Mouse (Mus musculus) midbrain, postnatal 0 days (tissue): ENCODE measurements around the gene Slc25a26. TPM values are rescaled to one million over a fixed set of nuclear protein-coding genes. Genes with fewer than 3 reads are reported as not detected.

Source experiments
- ATAC-seq: fragments of 200-750 bp; cut with Nextera tagmentation; 2 replicates; pipeline ENCODE4 v1.8.0; 2017; ENCODE audit warnings: moderate number of reproducible peaks, mild to moderate bottlenecking, moderate TSS enrichment, moderate library complexity; ENCODE audit not compliant: low FRiP score
- DNase-seq: peaks from one replicate; pipeline ENCODE4 v3.0.0-alpha.2; 2015; ENCODE audit warnings: low spot score
- H3K27ac ChIP-seq: fragments of 300-500 bp; sonication (generic); 2 replicates; pipeline ENCODE4 v1.5.1; 2014; ENCODE audit warnings: low read depth, mild to moderate bottlenecking, low read length, mixed read lengths
- H3K27me3 ChIP-seq: fragments of 300-500 bp; sonication (generic); 2 replicates; pipeline ENCODE4 v1.6.1; 2014; ENCODE audit warnings: low read length, control low read depth, mixed read lengths; ENCODE audit not compliant: insufficient read depth
- H3K36me3 ChIP-seq: fragments of 300-500 bp; sonication (generic); 2 replicates; pipeline ENCODE4 v1.6.1; 2014; ENCODE audit warnings: low read length, control low read depth, mixed read lengths; ENCODE audit not compliant: insufficient read depth
- H3K4me1 ChIP-seq: fragments of 300-500 bp; sonication (generic); 2 replicates; pipeline ENCODE4 v1.6.1; 2014; ENCODE audit warnings: mild to moderate bottlenecking, control low read depth, antibody characterized with exemption, low read length, mixed read lengths; ENCODE audit not compliant: insufficient read depth
- H3K4me2 ChIP-seq: fragments of 300-500 bp; sonication (generic); 2 replicates; pipeline ENCODE4 v1.6.1; 2014; ENCODE audit warnings: low read depth, mild to moderate bottlenecking, low read length, mixed read lengths; ENCODE audit not compliant: poor library complexity, severe bottlenecking
- H3K4me3 ChIP-seq: fragments of 300-500 bp; sonication (generic); 2 replicates; pipeline ENCODE4 v1.5.1; 2014; ENCODE audit warnings: low read depth, mild to moderate bottlenecking, low read length, moderate library complexity
- H3K9ac ChIP-seq: fragments of 300-500 bp; sonication (generic); replicated peaks from 2 replicates; pipeline ENCODE4 v1.6.1; 2014; ENCODE audit warnings: mild to moderate bottlenecking, low read length, moderate library complexity, mixed read lengths; ENCODE audit not compliant: poor library complexity, severe bottlenecking
- H3K9me3 ChIP-seq: fragments of 300-500 bp; sonication (generic); 2 replicates; pipeline ENCODE4 v1.6.1; 2016; ENCODE audit warnings: low read length, control low read depth
- CTCF ChIP-seq: IDR thresholded peaks from 2 replicates; pipeline ENCODE4 v1.5.1; 2016; ENCODE audit warnings: antibody characterized with exemption, mild to moderate bottlenecking
- WGBS: fragments of 180-500 bp; shearing (Covaris S2); extraction: QIAGEN DNeasy Blood & Tissue Kit; methylation state at CpG from one replicate; pipeline ENCODE4 v1.1.7; 2014; 5-methylcytosine and 5-hydroxymethylcytosine counted together
- polyA plus RNA-seq: library from polyadenylated mRNA; unstranded; fragments of >200 nt; fragmentation: Nextera tagmentation; extraction: Ambion mirVana; gene quantifications from 2 replicates; pipeline ENCODE4 v1.2.1, GENCODE M21; 2015
- total RNA-seq: library from RNA; depleted of rRNA; stranded (reverse); fragments of >200 nt; gene quantifications from 2 replicates; pipeline ENCODE4 v1.2.3, GENCODE M21; 2014; rRNA removed

Slc25a26 gene
- total RNA-seq (11.8 and 19.2 TPM in 2 replicates), polyA plus RNA-seq (10.7 and 11.5 TPM in 2 replicates)

DNA sequence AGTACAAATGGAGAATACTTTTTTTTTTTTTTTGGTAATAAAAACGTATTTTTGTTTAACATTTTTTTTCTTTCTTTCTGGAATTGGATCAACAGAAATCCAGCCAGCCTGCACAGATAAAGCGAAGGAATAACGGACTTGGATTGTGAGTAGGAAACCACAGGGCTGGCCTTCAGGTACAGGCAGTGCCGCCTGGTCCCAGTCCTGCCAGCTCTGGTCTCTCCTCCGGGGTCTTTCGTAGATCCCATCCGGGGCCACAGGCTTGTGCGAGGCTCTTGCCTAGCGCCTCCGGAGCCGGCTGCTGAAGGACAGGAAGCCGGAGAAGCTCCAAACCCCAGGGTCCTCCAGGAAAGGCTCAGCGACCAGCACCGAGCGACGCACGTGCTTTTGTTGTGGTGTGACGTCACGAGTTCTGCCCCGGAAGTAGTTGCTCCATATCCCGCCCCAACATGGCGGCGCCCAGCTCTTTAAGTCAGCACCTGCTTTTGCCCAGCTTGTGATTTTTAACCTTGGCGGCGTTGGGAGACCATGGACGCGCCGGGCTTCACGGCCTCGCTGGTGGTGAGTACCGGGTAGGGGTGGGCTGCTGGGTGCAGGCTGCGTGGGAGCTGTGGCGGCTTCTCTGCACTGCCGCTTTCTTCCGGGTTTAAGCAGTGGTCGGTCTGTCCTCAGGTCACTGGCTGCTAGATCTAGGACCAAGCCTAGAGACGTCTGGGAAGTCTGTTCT, at the start of gene Slc25a26:
Slc25a26 (plus strand) TSS at position 435 of the 727 bp plus-strand sequence.
- H3K36me3 ChIP-seq = no peaks in the 10 kb centered on the region
- H3K4me2 ChIP-seq = peak within 1 kb of the TSS; percentile 73
- H3K9ac ChIP-seq = peak within 1 kb of the TSS; percentile 64
- under 1% methylated on average over 37 of the region's 37 CpGs for WGBS
- peak within 1 kb of the TSS; percentile 85 for H3K4me3 ChIP-seq
- ATAC-seq (peak; percentile 96), DNase-seq (peak; percentile 96)
- H3K9me3 ChIP-seq = no peaks in the 10 kb centered on the region
- H3K4me1 ChIP-seq = peaks cover 8% of the 10 kb centered on the region; the same call in 1 of the 2 replicates
- peak within 1 kb of the TSS; percentile 62 for H3K27ac ChIP-seq
- H3K27me3 ChIP-seq = no peaks in the 10 kb centered on the region
- TF ChIP-seq CTCF = no peak

DNA sequence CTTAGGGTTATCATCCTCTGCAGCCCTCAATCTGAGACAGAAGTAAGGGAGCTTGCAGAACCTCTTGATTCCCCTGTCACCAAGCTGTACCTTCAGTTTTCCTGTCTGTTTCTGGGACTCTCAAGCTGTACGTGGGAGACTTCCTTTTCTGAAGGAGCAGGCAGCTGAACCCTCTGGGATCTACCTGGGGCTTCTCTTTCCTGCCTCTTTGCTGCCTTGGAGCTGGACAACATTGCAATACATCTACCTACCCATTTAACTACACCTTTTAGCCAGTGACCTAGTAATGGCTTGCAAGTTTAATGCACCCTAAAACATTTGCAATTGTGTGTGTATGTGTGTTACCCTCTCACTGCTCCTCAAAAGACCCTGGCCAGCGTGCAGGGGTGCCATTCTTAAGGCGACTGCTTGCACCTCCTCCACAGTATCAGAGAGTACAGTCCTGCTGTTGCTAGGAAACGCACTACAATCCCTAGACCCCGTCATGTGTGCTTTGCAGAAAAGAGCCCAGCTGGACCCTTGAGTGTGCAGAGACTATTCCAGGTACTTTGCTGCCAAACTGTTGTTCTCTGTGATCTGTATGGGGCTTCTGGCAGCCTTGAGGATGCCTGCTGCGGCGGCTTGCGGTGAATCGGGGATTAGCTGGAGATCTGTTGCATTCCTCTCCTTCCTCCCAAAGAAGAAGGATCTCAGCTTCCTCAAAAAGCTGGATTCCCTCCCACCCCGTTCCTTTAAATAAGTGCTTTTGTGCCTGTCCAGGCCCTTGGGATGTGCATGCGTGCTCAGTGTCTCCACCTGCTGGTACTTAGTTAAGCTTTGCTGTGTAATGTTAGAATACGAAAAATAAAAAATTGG, 35.9 kb upstream of the Slc25a26 start:
- H3K36me3 ChIP-seq = no peaks in the 10 kb centered on the region
- peak overlapping the region; percentile 19; the same call in 1 of the 2 replicates for H3K27ac ChIP-seq
- peak overlapping the region; percentile 44 for H3K4me2 ChIP-seq
- TF ChIP-seq CTCF = peak; percentile 97
- peak overlapping the region; percentile 22; the same call in 1 of the 2 replicates for H3K4me3 ChIP-seq
- 6% methylated on average over 12 of the region's 12 CpGs for WGBS
- ATAC-seq (peak; percentile 75), DNase-seq (peak; percentile 86)
- no peaks in the 10 kb centered on the region for H3K27me3 ChIP-seq
- H3K4me1 ChIP-seq = no peaks in the 10 kb centered on the region
- no peaks in the 10 kb centered on the region for H3K9me3 ChIP-seq
- H3K9ac ChIP-seq = no peak overlapping the region

DNA sequence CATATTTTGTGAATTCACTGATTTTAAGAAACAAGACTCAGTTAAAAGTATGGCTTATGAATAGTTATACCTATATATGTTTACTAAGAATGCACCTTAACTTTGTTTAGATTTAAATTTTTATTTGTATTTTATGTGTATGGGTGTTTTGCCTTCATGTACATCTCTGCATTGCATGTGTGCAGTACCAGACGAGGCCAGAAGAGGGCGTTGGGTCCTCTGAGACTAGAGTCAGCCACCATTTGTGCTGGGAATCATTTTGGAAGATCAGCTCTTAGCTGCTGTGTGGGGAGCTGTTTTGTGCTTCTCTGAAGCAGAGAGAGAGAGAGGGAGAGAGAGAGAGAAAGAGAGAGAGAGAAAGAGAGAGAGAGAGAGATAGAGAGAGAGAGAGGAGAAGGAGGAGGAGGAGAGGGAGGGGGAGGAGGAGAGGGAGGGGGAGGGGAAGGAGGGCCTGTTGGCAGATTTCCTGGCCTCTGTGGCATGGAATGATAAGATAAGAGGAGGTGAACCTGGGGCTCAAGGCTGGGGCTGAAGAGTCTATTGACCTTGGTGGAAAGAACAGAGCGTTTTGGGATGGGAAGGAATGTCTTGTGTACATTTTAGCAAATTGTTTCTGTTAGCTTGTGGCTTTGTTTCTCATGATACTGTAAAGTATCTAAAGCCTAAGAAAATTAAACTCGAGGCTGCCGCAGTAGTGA, 33.5 kb upstream of the Slc25a26 start:
- no peak for DNase-seq
- TF ChIP-seq CTCF = peak; percentile 26
- H3K4me1 ChIP-seq = no peaks in the 10 kb centered on the region

DNA sequence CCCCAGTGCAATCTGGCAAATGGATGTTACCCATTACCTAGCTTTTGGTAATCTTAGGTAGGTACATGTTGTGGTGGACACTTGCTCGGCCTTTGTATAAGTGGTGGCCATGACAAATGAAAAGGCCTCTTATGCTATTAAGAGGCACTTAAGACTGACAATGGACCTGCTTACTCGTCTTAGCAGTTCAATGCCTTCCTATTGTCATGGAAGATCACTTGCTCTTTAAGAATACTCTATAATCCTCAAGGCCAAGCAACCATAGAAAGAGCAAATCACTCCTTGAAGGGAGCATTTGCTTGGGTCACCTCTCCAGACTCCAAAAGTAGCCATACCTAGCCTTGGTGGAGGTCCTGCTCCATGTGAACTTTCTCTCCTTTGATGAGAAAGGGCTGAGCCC, 7.4 kb upstream of the Slc25a26 start:
- no peak for DNase-seq
- Histone ChIP-seq H3K4me2 (no peak overlapping the region), H3K4me1 (no peaks in the 10 kb centered on the region), H3K27ac (no peak overlapping the region), H3K9me3 (no peaks in the 10 kb centered on the region), H3K9ac (no peak overlapping the region), H3K27me3 (no peaks in the 10 kb centered on the region), H3K4me3 (no peak overlapping the region), H3K36me3 (no peaks in the 10 kb centered on the region)
- WGBS = 52% methylated on average over 2 of the region's 2 CpGs
- no peak for ATAC-seq
- TF ChIP-seq CTCF = no peak

More for the DNA sequence above, 33.5 kb upstream of the Slc25a26 start:
- Histone ChIP-seq H3K9ac (no peak overlapping the region), H3K27ac (no peak overlapping the region), H3K4me2 (no peak overlapping the region), H3K36me3 (no peaks in the 10 kb centered on the region), H3K27me3 (no peaks in the 10 kb centered on the region), H3K9me3 (no peaks in the 10 kb centered on the region), H3K4me3 (no peak overlapping the region)
- WGBS = 61% methylated on average over 5 of the region's 5 CpGs
- no peak for ATAC-seq

DNA sequence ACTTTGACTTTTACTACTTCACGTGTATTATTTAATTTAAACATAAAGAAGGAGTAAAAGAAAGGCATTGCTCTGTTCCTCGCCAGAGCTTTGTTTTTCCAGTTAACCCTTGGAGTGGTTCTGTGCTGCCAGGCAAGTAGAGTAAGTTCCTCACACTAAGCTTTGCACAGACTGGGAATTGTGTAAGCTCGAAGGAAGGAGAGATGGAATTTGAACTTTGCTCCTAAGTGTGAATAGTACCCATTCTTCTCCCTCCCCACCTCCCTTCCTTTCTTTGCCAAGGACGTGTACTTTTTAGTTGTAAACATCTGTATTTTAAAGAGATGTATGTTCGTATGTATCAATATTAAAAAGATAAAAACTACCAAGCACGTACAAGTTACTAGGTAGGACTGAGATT, 3.8 kb downstream of the Slc25a26 start:
- no peak overlapping the region for H3K9ac ChIP-seq
- WGBS = 76% methylated on average over 6 of the region's 6 CpGs

More for the DNA sequence above, 3.8 kb downstream of the Slc25a26 start:
- peaks cover 8% of the 10 kb centered on the region; the same call in 1 of the 2 replicates for H3K4me1 ChIP-seq
- H3K4me3 ChIP-seq = no peak overlapping the region
- no peak overlapping the region for H3K27ac ChIP-seq
- DNase-seq (no peak), ATAC-seq (no peak)
- no peaks in the 10 kb centered on the region for H3K9me3 ChIP-seq
- H3K4me2 ChIP-seq = no peak overlapping the region
- TF ChIP-seq CTCF = no peak
- no peaks in the 10 kb centered on the region for H3K27me3 ChIP-seq
- no peaks in the 10 kb centered on the region for H3K36me3 ChIP-seq
